Mouse (Mus musculus): ENCODE results near the gene Nup107.

The Nup107 gene

DNA sequence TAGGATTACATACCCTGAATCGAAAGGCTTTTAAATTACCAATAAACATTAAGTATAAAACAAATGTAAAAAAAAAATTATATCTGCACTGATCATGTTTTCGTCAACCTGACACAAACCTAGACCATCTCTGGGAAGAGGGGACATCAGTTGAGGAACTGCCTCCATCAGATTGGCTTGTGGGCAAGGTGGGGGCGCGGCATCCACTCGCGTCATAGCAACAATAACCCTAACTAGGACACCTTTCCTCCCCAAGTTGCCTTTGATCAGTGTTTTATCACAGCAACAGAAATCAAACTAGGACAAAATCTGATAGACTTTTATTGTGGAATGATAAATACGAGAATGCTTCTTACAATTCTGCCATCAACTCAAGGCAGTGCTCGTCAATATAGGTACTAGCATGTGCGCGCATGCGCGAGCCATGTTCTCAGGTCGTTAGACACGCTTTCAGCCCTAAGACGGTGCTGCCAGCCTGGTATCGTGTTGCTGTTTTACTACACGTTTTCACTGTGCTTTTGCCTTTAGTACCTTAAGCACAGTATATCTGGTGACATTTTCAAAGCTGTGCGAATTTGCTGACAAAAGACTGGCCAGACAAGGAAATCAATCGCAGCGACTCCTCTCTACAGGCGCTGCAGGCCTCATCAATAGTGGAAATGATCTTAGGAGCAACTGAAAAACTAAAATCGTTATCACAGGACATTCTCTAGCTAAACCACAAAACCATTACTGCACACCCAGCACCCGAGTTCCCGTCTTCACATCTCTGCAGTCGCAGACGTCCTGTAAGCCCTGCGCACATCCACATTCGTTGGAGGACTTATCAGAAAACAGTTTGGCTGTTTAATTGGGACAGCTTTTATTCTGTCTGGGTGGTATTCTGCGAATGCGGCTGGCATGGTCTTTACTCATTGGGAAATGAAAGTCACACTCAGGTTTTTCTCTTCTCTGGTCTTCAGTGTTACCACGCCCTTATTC, 11.7 kb upstream of the Nup107 start:
- DNase-seq (ENCODE audit: low spot score) = no peak

DNA sequence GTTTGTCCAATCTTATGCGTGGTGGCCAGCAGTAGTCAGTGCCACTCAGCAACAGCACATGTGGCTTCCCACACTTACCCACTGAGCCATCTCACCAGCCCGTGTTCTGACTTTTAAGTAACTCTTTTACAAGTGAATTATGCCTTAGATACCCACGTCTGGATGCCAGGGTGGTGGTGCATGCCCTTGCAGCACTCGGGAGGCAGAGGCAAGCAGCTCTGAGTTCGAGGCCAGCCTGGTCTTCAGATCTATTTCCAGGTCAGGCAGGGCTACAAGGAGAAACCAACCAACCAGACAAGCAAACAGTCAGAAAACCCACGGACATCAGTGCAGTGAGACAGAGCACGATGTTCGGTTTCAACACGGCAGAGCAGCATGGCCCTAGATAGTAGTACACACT, 9.4 kb upstream of the Nup107 start:
- no peak for DNase-seq (ENCODE audit: low spot score)

DNA sequence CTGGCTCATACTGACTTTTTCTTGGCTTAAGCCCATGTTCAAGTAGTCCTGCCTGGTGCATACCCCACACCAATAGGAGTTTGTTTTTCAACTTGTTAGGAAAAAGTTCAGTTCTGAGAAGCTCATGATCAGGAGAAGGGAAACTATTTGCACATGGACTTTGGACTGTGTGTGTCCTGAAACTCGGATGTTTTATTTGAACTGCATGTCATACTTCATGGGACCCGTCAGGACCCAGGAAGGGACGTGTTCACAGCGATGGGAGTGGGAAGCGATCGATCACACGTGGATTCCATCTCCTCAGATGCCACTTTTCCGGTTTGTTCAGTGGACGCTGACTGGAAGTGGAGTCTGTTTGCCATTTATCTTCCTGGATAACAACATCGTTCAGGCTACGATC, 7.3 kb upstream of the Nup107 start:
- no peak for DNase-seq (ENCODE audit: low spot score)

DNA sequence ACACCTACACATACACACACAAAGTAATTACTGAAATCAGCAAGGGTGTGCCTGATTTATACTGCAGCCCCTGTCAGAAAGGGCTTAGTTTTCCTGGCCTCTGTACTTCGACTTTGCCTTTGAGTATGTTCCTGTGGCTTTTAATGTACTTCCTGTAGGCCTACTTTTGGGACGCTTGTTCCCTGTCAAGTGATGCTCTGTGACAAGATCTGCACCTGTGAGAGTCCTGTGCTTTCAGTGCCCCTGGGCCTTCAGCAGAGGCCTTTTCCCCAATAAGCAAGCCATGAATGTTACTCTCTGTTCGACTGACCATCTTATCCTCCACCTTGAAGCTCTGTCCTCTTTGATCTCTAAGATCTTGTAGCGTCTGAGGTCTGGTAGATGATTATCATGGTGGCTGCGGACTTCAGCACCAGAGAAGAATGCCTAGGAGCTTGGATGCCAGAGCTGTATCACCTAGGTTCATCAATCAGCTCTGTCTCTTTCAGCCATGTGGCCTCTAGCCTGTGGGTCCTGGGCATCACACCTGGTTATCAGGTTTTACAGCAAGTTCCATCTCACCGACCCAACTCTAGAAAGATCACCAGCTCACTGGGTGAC, 6.0 kb upstream of the Nup107 start:
- no peak for DNase-seq (ENCODE audit: low spot score)

DNA sequence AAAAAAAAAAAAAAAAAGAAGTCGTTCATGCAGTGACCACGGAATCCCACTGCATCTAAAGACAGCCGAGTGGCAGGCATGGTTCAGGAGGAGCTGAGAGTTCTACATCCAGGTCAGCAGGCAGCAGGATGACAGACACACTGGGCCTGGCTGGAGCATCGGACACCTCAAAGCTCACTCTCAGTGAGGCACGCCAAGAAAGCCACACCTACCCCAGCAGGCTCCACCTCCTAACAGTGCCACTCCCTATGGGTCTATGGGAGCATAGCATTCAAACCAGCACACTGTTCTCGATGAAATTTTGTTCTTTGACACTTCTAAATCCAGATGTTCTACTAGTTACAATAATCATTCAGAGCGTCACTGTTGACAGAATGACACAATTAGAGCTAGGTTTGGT, 5.2 kb upstream of the Nup107 start:
- no peak for DNase-seq (ENCODE audit: low spot score)

DNA sequence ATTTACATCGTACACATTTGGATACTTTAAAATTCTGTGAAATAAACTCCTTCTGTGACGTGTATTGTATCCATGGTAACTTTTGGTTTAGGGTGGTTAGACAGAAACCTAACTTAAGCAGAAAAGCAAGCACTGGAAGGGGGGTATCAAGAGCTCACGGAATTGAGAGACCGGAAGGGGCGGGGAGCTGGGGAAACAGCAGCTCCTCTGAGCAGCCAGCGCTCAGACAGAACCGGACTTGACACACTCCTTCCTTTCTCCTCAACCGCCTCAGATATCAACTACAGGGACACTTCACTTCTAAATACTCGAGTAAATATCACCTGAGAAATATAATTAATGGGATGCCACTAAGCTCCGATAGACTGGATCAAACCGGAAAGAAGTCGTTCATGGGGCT, 4.6 kb upstream of the Nup107 start:
- no peak for DNase-seq (ENCODE audit: low spot score)

DNA sequence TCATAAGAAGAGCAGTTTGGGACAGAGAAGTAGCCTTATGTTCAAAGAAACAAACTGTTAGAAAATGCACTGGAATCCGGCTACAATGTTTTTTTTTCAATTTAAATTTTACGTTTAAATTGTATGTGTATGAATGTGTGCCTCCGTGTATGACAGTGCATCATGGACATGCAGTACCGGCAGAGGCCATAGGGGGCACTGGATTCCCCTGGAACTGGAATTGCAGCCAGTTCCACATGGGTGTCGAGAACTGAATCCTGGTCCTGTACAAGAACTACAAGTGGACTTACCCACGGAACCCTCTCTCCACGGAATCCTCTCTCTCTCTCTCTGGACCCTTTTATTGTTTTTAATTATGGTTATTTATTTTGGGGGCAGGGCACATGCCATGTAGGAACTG, 3.7 kb upstream of the Nup107 start:
- DNase-seq (ENCODE audit: low spot score) = no peak

DNA sequence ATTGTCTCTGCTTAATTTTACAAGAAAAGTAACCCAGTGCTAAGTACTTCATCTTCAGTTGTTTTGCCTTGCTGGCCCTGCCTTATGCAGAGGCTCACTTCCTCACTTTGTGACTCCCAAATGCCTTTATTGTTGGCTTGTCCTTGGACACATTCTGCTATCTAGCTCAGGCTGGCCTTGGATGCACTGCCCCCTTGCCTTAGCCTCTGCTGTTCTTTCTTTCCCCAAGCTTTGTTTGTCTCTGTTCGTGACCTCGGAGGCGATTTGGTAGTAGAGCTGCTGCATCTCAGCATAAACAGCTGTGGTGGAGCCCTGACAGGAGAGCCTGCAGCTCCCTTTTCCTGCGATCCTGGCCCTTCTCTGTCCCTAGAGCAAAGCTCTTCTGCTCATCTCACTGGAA, 2.7 kb upstream of the Nup107 start:
- no peak for DNase-seq (ENCODE audit: low spot score)

DNA sequence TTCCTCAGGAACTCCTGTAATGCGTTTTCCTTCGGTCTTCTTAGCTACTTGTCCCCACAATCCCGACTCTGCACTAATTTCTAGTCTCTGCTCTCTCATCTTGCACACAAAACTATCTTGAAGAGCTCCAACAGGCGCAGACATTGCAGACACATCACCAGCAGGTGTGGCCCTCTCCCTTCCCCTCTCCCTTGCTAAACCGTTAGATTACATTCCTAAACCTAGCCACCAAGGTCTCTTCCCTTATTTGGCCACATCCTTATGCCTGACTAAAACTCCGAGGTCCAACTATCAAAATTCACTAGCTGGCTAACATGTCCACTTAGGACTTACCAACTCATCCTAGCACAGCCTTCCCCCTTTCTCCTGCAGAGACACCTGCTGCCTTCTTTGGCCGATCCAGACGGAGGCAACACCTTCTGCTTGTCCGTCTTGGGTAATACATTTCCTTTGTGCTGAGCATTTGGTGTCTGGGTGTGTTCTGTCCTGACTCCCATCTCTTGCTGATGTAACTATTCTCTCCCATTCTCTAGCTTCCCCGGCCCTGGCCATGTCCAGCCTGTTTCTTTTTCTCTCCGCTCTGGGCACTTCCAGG, 1.0 kb upstream of the Nup107 start:
- peak; percentile 18 for DNase-seq (ENCODE audit: low spot score)

DNA sequence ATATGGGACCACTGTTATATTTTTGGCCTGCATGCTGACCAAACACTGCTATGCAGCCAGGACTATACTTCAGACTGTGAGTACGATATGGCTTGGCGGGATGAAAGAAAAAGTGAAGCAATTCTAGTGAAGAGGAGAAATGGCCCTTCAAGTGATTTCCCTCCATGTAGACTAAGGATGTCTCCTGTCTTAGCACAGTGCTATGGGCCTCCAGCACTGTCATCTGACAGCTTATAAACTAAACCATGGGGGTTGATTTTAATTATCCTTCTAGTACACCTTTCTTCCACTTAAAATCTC, 1.4 kb downstream of the Nup107 start:
- DNase-seq (ENCODE audit: low spot score) = no peak

DNA sequence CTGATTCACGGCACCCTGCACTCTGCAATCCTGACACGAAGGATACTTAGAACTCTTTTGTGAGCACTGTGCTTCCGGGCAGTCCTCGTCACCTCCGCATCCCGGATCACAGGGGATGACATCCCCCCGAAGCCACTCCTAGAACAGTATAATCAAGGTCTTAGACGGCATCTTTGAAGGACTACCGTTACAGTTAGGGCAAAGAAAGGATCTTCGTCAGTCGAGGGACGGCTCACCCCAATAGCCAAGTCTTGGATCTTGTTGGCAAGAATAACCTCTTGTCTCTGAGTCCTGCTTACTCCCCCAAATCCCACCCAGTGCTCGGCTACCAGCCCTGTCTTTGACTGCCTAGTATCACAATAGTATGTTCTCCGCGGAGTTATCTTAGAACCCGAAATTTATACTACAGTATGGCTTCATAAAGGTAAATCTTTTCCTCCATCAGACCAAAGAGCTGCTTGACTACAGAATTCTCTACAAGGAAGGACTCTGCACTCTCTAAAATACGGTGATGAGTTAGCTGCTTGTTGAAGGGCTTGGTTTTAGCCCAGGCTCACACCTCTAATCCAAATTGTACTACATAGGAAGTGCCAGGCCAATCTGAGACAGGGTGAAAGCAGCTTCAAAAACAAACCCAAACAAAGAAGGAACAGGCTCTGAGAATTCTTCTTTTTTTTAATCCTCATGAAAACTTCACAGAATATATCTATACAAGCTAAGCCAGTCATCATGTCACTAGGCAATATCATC, 1.9 kb downstream of the Nup107 start:
- DNase-seq (ENCODE audit: low spot score) = peak; percentile 95

DNA sequence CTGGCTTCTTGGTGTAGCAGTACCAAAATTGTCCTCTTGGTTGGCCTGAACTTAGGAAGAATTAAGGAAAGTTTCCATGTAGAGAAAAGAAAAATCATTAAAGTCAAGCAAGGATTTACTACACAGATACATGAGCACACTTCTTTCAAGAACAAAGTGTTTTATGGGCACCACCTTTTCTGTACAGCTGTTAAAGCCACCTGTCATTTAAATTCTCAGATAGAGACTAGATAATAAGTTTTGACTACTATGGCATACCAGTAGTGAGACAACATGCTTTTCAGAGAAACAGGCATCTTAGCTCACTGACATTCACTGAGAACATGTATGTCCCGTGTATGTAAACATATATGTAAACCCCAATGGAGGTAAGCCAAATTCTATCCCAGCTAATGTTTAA, 2.5 kb downstream of the Nup107 start:
- DNase-seq (ENCODE audit: low spot score) = no peak

DNA sequence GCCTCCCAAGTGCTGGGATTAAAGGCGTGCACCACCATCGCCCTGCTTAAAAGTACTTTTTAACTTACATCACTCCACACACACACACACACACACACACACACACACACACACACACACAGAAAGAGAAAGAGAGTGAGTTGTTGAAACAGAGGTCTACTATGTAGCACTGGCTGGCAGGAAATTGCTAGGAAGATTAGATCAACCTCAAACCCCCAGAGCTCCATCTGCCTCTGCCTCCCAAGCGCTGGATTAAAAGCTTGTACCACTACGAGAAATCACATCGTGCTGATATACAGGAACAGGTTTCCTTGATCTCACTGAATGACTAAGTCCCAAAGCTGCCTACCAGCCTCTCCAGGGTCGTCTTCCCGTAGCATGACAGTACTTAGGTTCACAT, 7.9 kb downstream of the Nup107 start:
- no peak for DNase-seq (ENCODE audit: low spot score)

DNA sequence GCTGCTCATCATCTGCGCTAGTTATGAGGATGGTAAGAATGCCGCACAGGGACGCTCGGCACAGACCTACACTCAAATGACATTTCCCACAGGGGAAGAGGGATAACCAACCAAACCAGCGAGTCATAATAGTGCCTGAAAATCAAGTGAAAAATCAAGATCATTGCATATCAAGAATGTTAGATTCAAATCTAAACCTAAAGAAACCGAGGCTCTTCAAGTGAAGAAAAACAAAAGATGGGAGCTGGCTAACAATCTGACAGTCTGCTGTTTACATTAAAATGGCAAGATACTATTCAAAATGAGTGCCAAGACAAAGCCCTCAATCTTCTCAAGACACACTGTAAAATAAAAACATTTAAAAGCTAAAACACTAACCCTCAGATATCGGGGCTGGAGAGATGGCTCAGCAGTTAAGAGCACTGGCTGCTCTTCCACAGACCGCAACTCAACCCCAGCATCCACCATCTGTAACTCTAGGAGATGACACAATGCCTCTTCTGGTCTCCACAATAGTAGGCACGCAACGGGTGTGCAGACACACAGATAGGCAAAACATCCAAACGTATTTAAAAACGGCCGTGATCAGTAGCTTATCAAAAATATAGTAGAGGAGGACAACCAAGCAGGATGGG, 8.6 kb downstream of the Nup107 start:
- peak; percentile 94 for DNase-seq (ENCODE audit: low spot score)

DNA sequence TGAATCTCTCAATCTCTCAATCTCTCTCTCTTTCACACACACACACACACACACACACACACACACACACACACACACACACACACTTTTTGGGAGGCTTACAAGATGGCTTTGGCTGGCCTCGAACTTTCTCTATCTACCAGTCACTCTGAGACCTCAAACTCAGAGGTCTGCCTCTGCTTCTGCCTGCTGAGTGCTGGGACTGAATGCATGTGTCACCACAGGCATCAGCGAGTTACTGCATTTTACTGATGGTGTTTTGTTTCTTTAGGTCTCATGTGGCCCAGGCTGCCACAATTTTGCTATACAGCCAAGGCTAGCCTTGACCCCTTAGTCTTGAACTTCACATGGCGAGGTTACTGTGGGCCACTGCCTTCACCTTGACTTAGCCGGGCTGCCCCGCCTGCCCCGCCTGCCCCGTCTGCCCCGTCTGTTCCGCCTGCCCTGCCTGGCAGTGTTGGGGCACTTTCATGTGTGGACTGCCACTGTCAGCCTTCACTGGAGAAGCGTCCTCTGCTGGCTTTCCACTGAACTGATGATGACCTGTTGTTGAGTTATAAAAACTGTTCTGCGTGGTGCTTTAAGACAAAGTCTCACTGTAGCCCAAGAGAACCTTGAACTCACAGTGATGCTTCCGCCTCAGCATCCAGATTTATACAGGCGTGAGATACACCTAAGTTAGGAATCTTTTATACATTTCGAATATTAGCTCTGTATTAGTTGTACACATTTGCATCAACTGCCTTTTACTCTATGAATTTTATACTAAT, 9.8 kb downstream of the Nup107 start:
- DNase-seq (ENCODE audit: low spot score) = peak; percentile 96

DNA sequence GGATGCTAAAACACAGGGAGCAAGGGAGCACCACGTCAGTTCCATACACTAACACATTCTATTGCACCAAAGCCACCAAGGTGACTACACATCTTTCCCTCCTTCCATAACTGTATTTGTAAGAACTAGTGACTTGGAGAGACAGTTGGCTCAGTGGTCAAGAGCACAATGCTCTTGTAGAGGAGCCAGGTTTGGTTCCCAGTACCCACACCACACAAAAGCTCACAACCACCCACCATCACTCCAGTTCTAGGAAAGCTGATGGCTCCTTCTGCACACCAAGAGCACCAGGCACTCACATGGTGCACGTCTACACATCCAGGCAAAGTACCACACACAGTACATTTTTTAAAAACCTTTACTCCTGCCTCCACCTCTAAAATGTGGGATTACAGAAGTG, 10.4 kb downstream of the Nup107 start:
- DNase-seq (ENCODE audit: low spot score) = peak; percentile 96

DNA sequence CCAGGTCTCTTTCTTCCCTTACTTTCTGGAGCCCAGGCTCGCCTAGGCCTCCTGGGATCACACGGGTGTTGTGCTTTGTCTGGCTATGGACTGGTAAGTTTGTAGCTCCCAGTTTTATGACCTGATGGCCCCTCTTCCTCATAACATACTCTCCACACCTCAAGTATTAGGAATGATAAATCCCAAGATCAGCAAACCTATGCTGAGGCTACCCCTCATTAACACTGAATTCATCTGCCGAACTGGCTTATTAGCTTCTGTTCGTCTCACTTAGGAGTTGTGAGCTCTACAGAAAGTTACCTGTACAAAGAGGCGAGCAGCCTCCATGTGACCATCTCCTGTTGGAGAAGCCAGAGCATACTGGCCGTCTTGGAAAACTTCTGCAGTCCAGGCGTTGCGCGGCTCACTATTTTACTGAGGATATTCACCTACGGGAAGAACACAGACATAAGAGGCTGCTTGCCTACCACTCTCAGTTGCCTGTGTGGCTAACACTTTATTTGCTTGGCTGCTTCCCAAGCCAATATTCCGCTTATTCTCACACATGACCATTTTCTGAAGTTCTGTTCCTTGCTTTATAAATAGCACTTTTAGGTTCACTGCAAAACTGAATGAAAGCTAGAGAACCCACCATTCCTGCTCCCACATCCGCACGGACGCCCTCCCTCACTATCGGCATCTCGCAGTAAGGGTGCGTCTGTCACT, 11.3 kb downstream of the Nup107 start:
- DNase-seq (ENCODE audit: low spot score) = no peak

DNA sequence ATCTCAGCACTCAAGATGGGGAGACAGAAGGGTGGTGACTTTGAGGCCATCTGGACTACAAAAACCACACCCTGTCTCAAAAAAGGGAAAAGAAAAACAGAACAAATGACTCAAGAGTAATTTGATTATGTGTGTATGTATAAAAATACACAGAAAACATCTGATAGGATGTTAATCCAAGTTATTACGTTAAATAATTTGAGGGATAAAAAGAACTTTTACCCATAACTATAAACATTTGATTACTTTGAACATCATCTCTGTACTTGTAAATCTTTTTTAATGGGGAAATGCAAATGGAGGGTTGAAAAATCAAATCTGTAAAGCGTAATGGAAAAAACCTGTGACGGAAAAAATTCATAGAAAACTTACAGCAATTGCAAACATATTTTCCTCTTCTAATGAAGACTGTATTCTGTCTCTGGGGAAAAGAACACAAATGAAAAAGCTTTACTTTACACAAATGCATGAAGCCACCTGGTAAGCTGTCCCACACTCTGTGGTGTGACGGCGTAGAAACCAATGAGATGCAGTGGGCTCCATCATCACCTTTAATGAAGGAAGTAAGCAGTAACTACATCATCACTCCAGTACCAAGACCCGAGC, 12.1 kb downstream of the Nup107 start:
- peak; percentile 94 for DNase-seq (ENCODE audit: low spot score)

DNA sequence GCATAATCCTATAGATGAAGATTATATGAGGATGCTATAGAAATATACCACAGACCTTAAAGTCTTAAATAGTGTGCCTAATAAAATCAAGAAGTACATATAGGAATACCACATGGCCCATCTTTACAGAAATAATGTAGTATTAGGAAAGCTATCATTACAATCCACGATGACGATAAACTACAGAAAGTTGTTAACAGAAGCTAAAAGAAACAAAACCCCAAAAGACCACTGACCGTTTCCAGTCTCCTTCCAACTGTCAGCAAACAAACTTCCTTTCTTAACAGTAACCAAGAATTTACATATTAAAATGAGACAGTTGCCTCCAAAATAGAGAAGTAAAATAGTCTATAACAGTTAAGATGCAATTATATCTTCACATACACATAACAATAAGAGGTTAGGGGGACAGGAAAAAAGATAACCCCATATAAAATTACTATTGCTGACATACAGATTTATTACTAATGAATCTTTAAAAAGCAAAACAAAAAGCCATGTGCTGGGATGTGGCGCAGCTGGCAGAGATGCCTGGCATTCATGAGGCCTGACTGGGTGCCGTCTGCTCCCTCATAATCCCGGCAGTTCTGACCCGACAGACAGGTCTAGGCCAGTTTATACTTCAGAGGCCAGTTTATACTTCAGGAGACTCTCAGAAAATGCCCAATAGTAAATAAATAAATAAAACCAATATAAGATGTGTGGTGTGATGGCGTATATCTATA, 12.8 kb downstream of the Nup107 start:
- DNase-seq (ENCODE audit: low spot score) = peak; percentile 95

DNA sequence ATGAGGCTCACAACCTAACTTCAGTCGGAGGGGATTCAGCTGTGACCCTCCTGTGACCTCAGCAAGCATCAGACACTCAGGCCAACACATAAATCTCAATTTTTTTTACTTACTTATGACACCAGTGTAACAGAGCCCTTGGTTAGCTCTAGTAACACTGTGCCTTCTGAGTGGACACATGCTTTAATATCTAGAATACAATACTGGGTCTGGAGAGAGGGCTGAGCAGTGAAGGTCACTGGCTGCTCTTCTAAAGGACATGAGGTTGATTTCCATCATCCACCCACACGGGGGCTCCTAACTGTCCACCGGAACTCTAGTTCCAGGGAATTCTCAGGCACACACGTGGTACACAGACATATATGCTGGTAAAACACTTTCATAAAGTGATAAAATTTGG, 13.6 kb downstream of the Nup107 start:
- peak; percentile 96 for DNase-seq (ENCODE audit: low spot score)
